In genomic region chr12:73057492-73057891, GRCm38 (mm10) we compare ENCODE assay signal across 20 mouse cellular contexts. TPM values are rescaled to one million over a fixed set of nuclear protein-coding genes. Genes with fewer than 3 reads are reported as not detected.
"Had no signal": no experiment of that assay in that cellular context is flagged by ENCODE, and none has a peak within 500 bp of the region (broad histone marks: within the 10 kb centered on the region; RNA-seq: fewer than 3 reads in every experiment).

No protein-coding gene starts in this region.

- H3K36me3 ChIP-seq: neural tube, embryonic 13.5 days; neural tube, embryonic 15.5 days; stomach, embryonic 15.5 days had no signal

- H3K9me3 ChIP-seq: neural tube, embryonic 13.5 days; neural tube, embryonic 15.5 days; stomach, embryonic 15.5 days had no signal

- H3K4me3 ChIP-seq: neural tube, embryonic 13.5 days; neural tube, embryonic 15.5 days; stomach, embryonic 15.5 days had no signal

- DNase-seq: retina, postnatal 1 day; right cerebral cortex, adult 18-20 months; right cerebral cortex, postnatal 14 days; right cerebral cortex, postnatal 25 days; right cerebral cortex, postnatal 4 days; spleen, adult 18-20 months; thymus, adult 18-20 months; thymus, adult 2 months; thymus, postnatal 14 days; thymus, postnatal 25 days; thymus, postnatal 36 days; thymus, postnatal 4 days had no signal

- H3K27ac ChIP-seq: neural tube, embryonic 13.5 days; neural tube, embryonic 15.5 days; stomach, embryonic 15.5 days; stomach, postnatal 0 days had no signal

- H3K9ac ChIP-seq: neural tube, embryonic 13.5 days; neural tube, embryonic 15.5 days; stomach, embryonic 15.5 days had no signal

- H3K4me2 ChIP-seq: neural tube, embryonic 13.5 days; neural tube, embryonic 15.5 days; stomach, embryonic 15.5 days had no signal

RNA-seq across cellular contexts. Expression of gene Six1, which starts 3.8 kb away (rescaled TPM):
- total RNA-seq: neutrophil, adult 5-6 weeks had no signal
- polyA plus RNA-seq: small intestine, adult 2 months; spleen, adult 2 months; stomach, embryonic 14.5 days had no signal
